Mouse (Mus musculus): ENCODE results near the gene Arhgef10l. TPM values are rescaled to one million over a fixed set of nuclear protein-coding genes. Genes with fewer than 3 reads are reported as not detected.
"Not testable (repeated sequence)": the region's sequence is repeated elsewhere in the genome, so short reads cannot be mapped to it uniquely, and the experiment has no call there.

Gene Arhgef10l
- total RNA-seq, 2 experiments from 2014 or later = 43.9 to 52.8 TPM

DNA sequence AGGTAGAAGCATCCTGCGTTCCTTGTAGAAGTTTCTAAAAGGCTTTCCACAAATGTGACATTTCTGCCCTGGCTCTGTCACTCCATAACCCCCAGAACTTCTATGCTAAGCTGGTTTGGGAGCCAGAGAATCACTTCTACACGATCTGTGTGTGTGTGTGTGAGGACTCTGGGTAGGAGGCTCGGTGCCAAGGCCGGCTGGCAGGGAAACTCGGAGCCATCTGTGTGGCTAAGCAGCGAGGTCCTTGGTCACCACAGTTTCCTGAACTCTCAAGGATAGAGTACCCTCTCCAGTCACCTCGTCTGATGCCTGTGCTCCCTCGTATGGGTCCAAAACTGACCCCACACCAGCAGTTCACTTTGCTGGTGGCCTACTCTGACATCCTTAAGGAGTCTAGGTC, 86.2 kb downstream of the Arhgef10l start:
- H3K4me3 ChIP-seq = no peak overlapping the region
- DNase-seq (ENCODE audit: low spot score in 2 of 2) = no peak
- no peak overlapping the region for H3K27ac ChIP-seq
- TF ChIP-seq CTCF (conservative IDR thresholded peaks at IDR 0.05) = no peak

DNA sequence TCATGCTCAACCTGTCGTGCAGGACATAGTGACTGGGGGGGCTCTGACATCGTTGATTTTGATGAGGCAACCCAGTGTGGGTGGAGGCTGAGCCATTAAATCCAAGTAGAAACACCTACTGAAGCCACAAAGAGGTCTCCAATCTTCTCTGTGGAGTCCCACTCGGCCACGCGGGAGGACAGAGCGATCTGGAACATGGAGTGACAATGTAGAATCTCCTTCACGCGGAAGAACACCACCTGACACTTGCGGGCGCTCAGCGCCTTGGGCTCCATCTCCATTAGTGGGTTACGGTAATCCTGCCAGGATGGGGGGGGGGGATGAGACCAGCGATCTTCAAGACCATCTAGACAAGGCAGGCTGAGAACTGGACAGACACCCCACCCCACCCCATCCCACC, 86.7 kb downstream of the Arhgef10l start:
- Histone ChIP-seq H3K27ac (no peak overlapping the region), H3K4me3 (no peak overlapping the region)
- TF ChIP-seq CTCF (conservative IDR thresholded peaks at IDR 0.05) = no peak
- no peak for DNase-seq (ENCODE audit: low spot score in 2 of 2)

DNA sequence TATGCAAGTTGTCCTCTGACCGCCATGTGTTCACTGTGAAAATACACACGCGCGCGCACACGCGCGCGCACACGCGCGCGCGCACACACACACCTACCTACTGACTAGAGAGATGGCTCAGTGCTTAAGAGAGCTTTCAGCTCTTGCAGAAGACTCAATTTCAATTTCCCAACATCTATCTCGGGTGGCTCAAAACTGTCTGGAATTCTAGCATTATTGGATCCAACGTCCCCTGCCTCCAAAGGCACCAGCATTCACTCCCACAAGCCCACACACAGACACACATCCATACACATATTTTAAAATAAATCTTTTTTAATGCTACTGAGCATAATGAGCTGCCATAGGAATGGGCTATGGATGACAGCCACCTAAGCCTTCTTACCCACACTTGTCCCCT, 89.2 kb downstream of the Arhgef10l start:
- no peak for DNase-seq (ENCODE audit: low spot score in 2 of 2)
- Histone ChIP-seq H3K4me3 (no peak overlapping the region), H3K27ac (no peak overlapping the region)
- no peak for TF ChIP-seq CTCF (conservative IDR thresholded peaks at IDR 0.05)

GRCm38 (mm10) chr4:140574863-140575262, 90.9 kb downstream of the Arhgef10l start:
- H3K4me3 ChIP-seq; DNase-seq (ENCODE audit: low spot score in 2 of 2); H3K27ac ChIP-seq: not testable (repeated sequence)
- TF ChIP-seq CTCF (conservative IDR thresholded peaks at IDR 0.05) = peak; percentile 65

GRCm38 (mm10) chr4:140572376-140572775, 93.4 kb downstream of the Arhgef10l start:
- DNase-seq (ENCODE audit: low spot score in 2 of 2) = no peak
- Histone ChIP-seq H3K27ac (0 out of 2 replicates have a peak overlapping the region, but pooled peaks have one; percentile 5), H3K4me3 (no peak overlapping the region)
- no peak for TF ChIP-seq CTCF (conservative IDR thresholded peaks at IDR 0.05)

- DNase-seq (ENCODE audit: low spot score in 2 of 2) = no peak
- TF ChIP-seq CTCF (conservative IDR thresholded peaks at IDR 0.05) = no peak
- H3K4me3 ChIP-seq = no peak overlapping the region
- H3K27ac ChIP-seq = no peak overlapping the region
These were observed 96.4 kb downstream of the Arhgef10l start for GRCm38 (mm10) chr4:140569394-140569793.

GRCm38 (mm10) chr4:140567911-140568480, 97.8 kb downstream of the Arhgef10l start:
- TF ChIP-seq CTCF (conservative IDR thresholded peaks at IDR 0.05) = no peak
- Histone ChIP-seq H3K27ac (no peak overlapping the region), H3K4me3 (no peak overlapping the region)
- DNase-seq (ENCODE audit: low spot score in 2 of 2) = no peak

- no peak overlapping the region for H3K4me3 ChIP-seq
- TF ChIP-seq CTCF (conservative IDR thresholded peaks at IDR 0.05) = no peak
- no peak for DNase-seq (ENCODE audit: low spot score in 2 of 2)
- no peak overlapping the region for H3K27ac ChIP-seq
These were observed 99.0 kb downstream of the Arhgef10l start for GRCm38 (mm10) chr4:140566785-140567184.

- H3K27ac ChIP-seq; DNase-seq (ENCODE audit: low spot score in 2 of 2); H3K4me3 ChIP-seq: not testable (repeated sequence)
These were observed 101.4 kb downstream of the Arhgef10l start for GRCm38 (mm10) chr4:140564459-140564858.

DNA sequence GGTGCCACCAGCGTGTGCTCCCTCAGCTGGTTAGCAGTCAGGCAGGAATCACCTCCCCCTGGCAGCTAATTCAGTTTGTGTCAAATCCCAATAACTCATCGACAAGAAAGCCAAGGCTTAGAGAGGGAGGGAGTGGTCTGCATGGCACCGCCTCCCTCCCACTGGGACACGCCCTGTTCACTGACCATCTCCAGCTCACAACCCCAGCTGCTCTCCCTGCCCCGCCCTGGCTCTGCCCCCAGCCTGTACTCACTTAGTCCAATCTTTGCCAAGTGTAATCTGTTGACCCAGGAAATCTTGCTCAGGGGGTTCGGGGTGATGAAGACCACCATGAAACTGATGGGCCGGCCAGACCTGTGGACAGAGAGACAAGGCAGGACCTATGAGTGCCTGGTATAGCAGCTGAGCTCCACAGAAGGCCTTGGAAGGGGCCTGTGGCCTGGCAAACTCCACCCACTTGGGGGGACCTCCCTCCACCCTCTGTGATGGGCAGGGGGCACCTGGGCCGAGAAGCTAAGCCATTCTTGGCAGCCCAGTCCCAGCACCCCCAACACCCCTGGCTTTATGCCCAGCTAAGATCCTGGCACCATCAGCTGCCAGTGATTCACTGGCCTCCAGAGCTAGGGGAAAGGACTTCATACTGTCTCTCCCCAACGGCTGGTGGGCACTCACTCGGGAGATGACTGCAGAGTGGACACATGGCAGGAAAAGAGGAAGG, 103.2 kb downstream of the Arhgef10l start:
- no peak overlapping the region for H3K4me3 ChIP-seq
- no peak for DNase-seq (ENCODE audit: low spot score in 2 of 2)
- TF ChIP-seq CTCF (conservative IDR thresholded peaks at IDR 0.05) = no peak
- H3K27ac ChIP-seq = no peak overlapping the region

GRCm38 (mm10) chr4:140561744-140562143, 104.1 kb downstream of the Arhgef10l start:
- DNase-seq (ENCODE audit: low spot score in 2 of 2) = no peak
- Histone ChIP-seq H3K4me3 (no peak overlapping the region), H3K27ac (no peak overlapping the region)
- peak; percentile 62 for TF ChIP-seq CTCF (conservative IDR thresholded peaks at IDR 0.05)

GRCm38 (mm10) chr4:140559862-140560261, 106.0 kb downstream of the Arhgef10l start:
- DNase-seq (ENCODE audit: low spot score in 2 of 2) = no peak
- peak; percentile 62 for TF ChIP-seq CTCF (conservative IDR thresholded peaks at IDR 0.05)

GRCm38 (mm10) chr4:140558193-140558592, 107.6 kb downstream of the Arhgef10l start:
- no peak for DNase-seq (ENCODE audit: low spot score in 2 of 2)
- H3K27ac ChIP-seq = no peak overlapping the region
- TF ChIP-seq CTCF (conservative IDR thresholded peaks at IDR 0.05) = no peak
- no peak overlapping the region for H3K4me3 ChIP-seq

More at GRCm38 (mm10) chr4:140559862-140560261, 106.0 kb downstream of the Arhgef10l start:
- H3K27ac ChIP-seq = no peak overlapping the region
- no peak overlapping the region for H3K4me3 ChIP-seq

DNA sequence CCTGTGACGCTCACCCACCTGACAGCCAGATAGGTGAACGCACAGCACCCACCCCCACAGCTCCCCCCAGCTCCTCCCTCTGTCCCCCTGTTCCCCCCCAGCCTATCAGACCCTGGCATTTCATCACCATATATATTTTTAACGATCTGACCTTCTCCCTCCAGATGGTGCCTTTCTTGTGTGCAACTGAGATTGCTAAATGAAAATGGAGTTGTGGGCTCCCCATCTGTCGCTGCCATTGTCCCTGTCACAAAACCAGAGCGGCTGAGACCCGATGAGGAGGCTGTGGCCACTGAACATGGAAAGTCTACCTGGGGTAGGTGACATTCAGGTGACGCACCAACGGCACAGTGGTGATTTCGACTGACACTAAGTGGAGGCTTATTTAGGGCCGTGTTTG, 109.3 kb downstream of the Arhgef10l start:
- Histone ChIP-seq H3K4me3 (no peak overlapping the region), H3K27ac (peak overlapping the region; percentile 61)
- DNase-seq (ENCODE audit: low spot score in 2 of 2) = peak in 1 of 2 experiments; percentile 15
- TF ChIP-seq CTCF (conservative IDR thresholded peaks at IDR 0.05) = no peak
